ENCODE assay signal across 33 mouse cellular contexts in genomic region chr5:93190428-93190827, GRCm38 (mm10). TPM values are rescaled to one million over a fixed set of nuclear protein-coding genes. Genes with fewer than 3 reads are reported as not detected.
"Had no signal": no experiment of that assay in that cellular context is flagged by ENCODE, and none has a peak within 500 bp of the region (broad histone marks: within the 10 kb centered on the region; RNA-seq: fewer than 3 reads in every experiment).

No protein-coding gene starts in this region.

- H3K27me3 ChIP-seq: limb, embryonic 12.5 days; limb, embryonic 13.5 days; limb, embryonic 15.5 days; liver, embryonic 12.5 days; liver, embryonic 13.5 days; liver, embryonic 15.5 days; lung, embryonic 15.5 days; megakaryocyte, embryonic 14.5 days; midbrain, embryonic 12.5 days; midbrain, embryonic 13.5 days; midbrain, embryonic 15.5 days; neural tube, embryonic 12.5 days had no signal

- H3K9ac ChIP-seq: limb, embryonic 12.5 days; limb, embryonic 13.5 days; limb, embryonic 15.5 days; liver, embryonic 12.5 days; liver, embryonic 13.5 days; liver, embryonic 14.5 days; liver, embryonic 15.5 days; liver, postnatal 0 days; lung, embryonic 14.5 days; lung, embryonic 15.5 days; midbrain, embryonic 12.5 days; midbrain, embryonic 13.5 days; midbrain, embryonic 15.5 days; neural tube, embryonic 12.5 days had no signal

- H3K4me1 ChIP-seq: limb, embryonic 10.5 days; limb, embryonic 13.5 days; limb, embryonic 15.5 days; liver, embryonic 12.5 days; lung, embryonic 15.5 days; midbrain, embryonic 10.5 days; midbrain, embryonic 12.5 days; midbrain, embryonic 13.5 days; midbrain, embryonic 15.5 days; neural tube, embryonic 12.5 days had no signal

- H3K27ac ChIP-seq: left cerebral cortex, adult 2 months; limb, embryonic 10.5 days; limb, embryonic 12.5 days; limb, embryonic 13.5 days; limb, embryonic 15.5 days; liver, embryonic 12.5 days; liver, embryonic 13.5 days; liver, embryonic 14.5 days; liver, embryonic 15.5 days; lung, embryonic 15.5 days; macrophage; midbrain, embryonic 10.5 days; midbrain, embryonic 12.5 days; midbrain, embryonic 13.5 days; midbrain, embryonic 15.5 days; neural tube, embryonic 12.5 days had no signal

- H3K9me3 ChIP-seq: limb, embryonic 10.5 days; limb, embryonic 12.5 days; limb, embryonic 13.5 days; limb, embryonic 15.5 days; liver, embryonic 12.5 days; liver, embryonic 13.5 days; liver, embryonic 15.5 days; lung, embryonic 15.5 days; megakaryocyte, embryonic 14.5 days; midbrain, embryonic 10.5 days; midbrain, embryonic 12.5 days; midbrain, embryonic 13.5 days; midbrain, embryonic 15.5 days; neural tube, embryonic 12.5 days had no signal

- H3K4me3 ChIP-seq: left cerebral cortex, adult 2 months; limb, embryonic 10.5 days; limb, embryonic 12.5 days; limb, embryonic 13.5 days; limb, embryonic 15.5 days; liver, embryonic 12.5 days; liver, embryonic 13.5 days; liver, embryonic 15.5 days; lung, embryonic 15.5 days; megakaryocyte, embryonic 14.5 days; midbrain, embryonic 10.5 days; midbrain, embryonic 12.5 days; midbrain, embryonic 13.5 days; midbrain, embryonic 15.5 days; myocyte; neural tube, embryonic 12.5 days had no signal

- ATAC-seq: liver, embryonic 12.5 days; liver, postnatal 0 days; lung, postnatal 0 days; midbrain, embryonic 13.5 days; midbrain, embryonic 15.5 days; midbrain, embryonic 16.5 days had no signal

- DNase-seq: left cerebral cortex, postnatal 4 days; liver; liver, embryonic 13.5 days; liver, postnatal 0 days; lung, adult 18-20 months; lung, adult 2 months; lung, embryonic 14.5 days; lung, postnatal 10 days; lung, postnatal 14 days; lung, postnatal 36 days; lung, postnatal 4 days; midbrain, embryonic 14.5 days had no signal

- H3K4me2 ChIP-seq: limb, embryonic 12.5 days; limb, embryonic 13.5 days; limb, embryonic 15.5 days; liver, embryonic 11.5 days; liver, embryonic 12.5 days; liver, embryonic 13.5 days; liver, embryonic 15.5 days; lung, embryonic 14.5 days; lung, embryonic 15.5 days; midbrain, embryonic 12.5 days; midbrain, embryonic 13.5 days; midbrain, embryonic 15.5 days; neural tube, embryonic 12.5 days had no signal

RNA-seq across cellular contexts. Expression of gene 2010109A12Rik, which starts 15.9 kb away (rescaled TPM):
- polyA plus RNA-seq: liver, adult 2 months; lung, adult 2 months; macrophage; myocyte had no signal
